Mouse (Mus musculus) kidney, embryonic 16.5 days (tissue): ENCODE data around the gene Dcdc2c. TPM values are rescaled to one million over a fixed set of nuclear protein-coding genes. Genes with fewer than 3 reads are reported as not detected.

Experiments used
- ATAC-seq: fragments of 200-750 bp; cut with Nextera tagmentation; 2 replicates; pipeline ENCODE4 v1.8.0; 2017; ENCODE audit warnings: moderate TSS enrichment; ENCODE audit not compliant: low FRiP score, low TSS enrichment
- H3K27ac ChIP-seq: fragments of 300-500 bp; sonication (generic); 2 replicates; pipeline ENCODE4 v1.5.1; 2014; ENCODE audit warnings: low read length
- H3K27me3 ChIP-seq: fragments of 300-500 bp; sonication (generic); 2 replicates; pipeline ENCODE4 v1.6.1; 2014; ENCODE audit warnings: low read length, control low read depth, mixed read lengths; ENCODE audit not compliant: insufficient read depth
- H3K36me3 ChIP-seq: fragments of 300-500 bp; sonication (generic); 2 replicates; pipeline ENCODE4 v1.6.1; 2014; ENCODE audit warnings: low read length, control low read depth, mixed read lengths; ENCODE audit not compliant: insufficient read depth
- H3K4me1 ChIP-seq: fragments of 300-500 bp; sonication (generic); 2 replicates; pipeline ENCODE4 v1.6.1; 2014; ENCODE audit warnings: low read length, control low read depth, mixed read lengths; ENCODE audit not compliant: insufficient read depth
- H3K4me2 ChIP-seq: fragments of 300-500 bp; sonication (generic); replicated peaks from 2 replicates; pipeline ENCODE4 v1.6.1; 2014; ENCODE audit warnings: low read depth, low read length
- H3K4me3 ChIP-seq: fragments of 300-500 bp; sonication (generic); 2 replicates; pipeline ENCODE4 v1.5.1; 2014; ENCODE audit warnings: mild to moderate bottlenecking, low read length
- H3K9ac ChIP-seq: fragments of 300-500 bp; sonication (generic); replicated peaks from 2 replicates; pipeline ENCODE4 v1.6.1; 2014; ENCODE audit warnings: low read length
- H3K9me3 ChIP-seq: fragments of 300-500 bp; sonication (generic); 2 replicates; pipeline ENCODE4 v1.6.1; 2016; ENCODE audit warnings: low read length, control low read depth
- WGBS: fragments of 180-500 bp; shearing (Covaris S2); extraction: QIAGEN DNeasy Blood & Tissue Kit; methylation state at CpG from one replicate; pipeline ENCODE4 v1.1.7; 2014; 5-methylcytosine and 5-hydroxymethylcytosine counted together
- polyA plus RNA-seq: library from polyadenylated mRNA; unstranded; fragments of >200 nt; fragmentation: Nextera tagmentation; extraction: Ambion mirVana; gene quantifications from 2 replicates; pipeline ENCODE4 v1.2.1, GENCODE M21; 2015

Dcdc2c gene
- polyA plus RNA-seq, 1 experiment from 2014 or later, result 0.10 TPM

- peaks cover 5% of the 10 kb centered on the region; the same call in 1 of the 2 replicates for H3K9me3 ChIP-seq
- H3K4me1 ChIP-seq, result no peaks in the 10 kb centered on the region
- no peak overlapping the region for H3K9ac ChIP-seq
- H3K36me3 ChIP-seq, result no peaks in the 10 kb centered on the region
- 91% methylated on average over 10 of the region's 10 CpGs for WGBS
- no peak overlapping the region for H3K4me3 ChIP-seq
- no peak for ATAC-seq
- H3K27me3 ChIP-seq, result no peaks in the 10 kb centered on the region
- no peak overlapping the region for H3K4me2 ChIP-seq
- no peak overlapping the region for H3K27ac ChIP-seq
Measured at GRCm38 (mm10) chr12:28407656-28408405, 144.4 kb downstream of the Dcdc2c start.

DNA sequence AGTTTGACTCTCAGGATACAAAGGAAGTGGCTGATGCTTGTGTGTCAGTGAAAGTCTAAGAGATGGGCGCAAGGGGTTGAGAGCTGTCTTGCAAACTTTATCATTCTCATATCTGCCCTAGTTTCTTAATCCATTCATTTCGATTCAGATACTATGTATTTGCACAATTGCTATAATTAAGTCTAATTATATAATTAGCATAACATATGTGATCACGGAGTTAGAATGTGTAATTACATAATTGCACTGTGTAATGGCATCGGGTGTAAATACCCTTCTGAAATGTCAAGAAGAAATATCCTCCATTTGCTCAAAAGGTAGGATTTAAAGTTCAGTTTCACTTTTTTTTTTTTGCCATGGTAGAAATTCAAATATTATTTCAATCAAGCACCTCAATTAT lies 149.9 kb downstream of the Dcdc2c start:
- H3K4me1 ChIP-seq, result no peaks in the 10 kb centered on the region
- H3K9me3 ChIP-seq, result no peaks in the 10 kb centered on the region
- H3K27me3 ChIP-seq, result no peaks in the 10 kb centered on the region
- 91% methylated on average over 4 of the region's 4 CpGs for WGBS
- H3K4me3 ChIP-seq, result no peak overlapping the region
- no peak overlapping the region for H3K9ac ChIP-seq
- ATAC-seq, result no peak
- H3K4me2 ChIP-seq, result no peak overlapping the region
- no peak overlapping the region for H3K27ac ChIP-seq
- no peaks in the 10 kb centered on the region for H3K36me3 ChIP-seq

- Histone ChIP-seq H3K4me1 (no peaks in the 10 kb centered on the region), H3K4me2 (no peak overlapping the region), H3K36me3 (no peaks in the 10 kb centered on the region), H3K9ac (no peak overlapping the region), H3K27me3 (no peaks in the 10 kb centered on the region), H3K27ac (no peak overlapping the region), H3K9me3 (no peaks in the 10 kb centered on the region), H3K4me3 (no peak overlapping the region)
- no peak for ATAC-seq
- WGBS, result 60% methylated on average over 5 of the region's 5 CpGs
Measured at GRCm38 (mm10) chr12:28401372-28401771, 150.8 kb downstream of the Dcdc2c start.

GRCm38 (mm10) chr12:28392129-28392528 lies 160.1 kb downstream of the Dcdc2c start:
- Histone ChIP-seq H3K4me2 (no peak overlapping the region), H3K4me3 (no peak overlapping the region), H3K27ac (no peak overlapping the region), H3K9ac (no peak overlapping the region), H3K9me3 (0 out of 2 replicates have a peak, but pooled peaks cover 4% of the 10 kb centered on the region), H3K4me1 (0 out of 2 replicates have a peak, but pooled peaks cover 4% of the 10 kb centered on the region), H3K36me3 (no peaks in the 10 kb centered on the region), H3K27me3 (no peaks in the 10 kb centered on the region)
- no peak for ATAC-seq
- 46% methylated on average over 6 of the region's 6 CpGs for WGBS

Other genes with a start within 250 kb of the Dcdc2c start
- gene Allc, start 30.1 kb upstream of the Dcdc2c start, polyA plus RNA-seq, result not detected in 2 replicates
- 3.1 and 4.4 TPM in 2 replicates for gene Colec11, start 71.0 kb upstream of the Dcdc2c start, polyA plus RNA-seq
- gene Rps7, start 83.6 kb upstream of the Dcdc2c start, polyA plus RNA-seq, result 499 and 566 TPM in 2 replicates
- gene Rnaseh1, start 97.2 kb upstream of the Dcdc2c start, polyA plus RNA-seq, result 34.7 and 39.3 TPM in 2 replicates
- gene Adi1, start 122.8 kb upstream of the Dcdc2c start, polyA plus RNA-seq, result 97.4 and 103 TPM in 2 replicates
- gene Trappc12, start 198.1 kb upstream of the Dcdc2c start, polyA plus RNA-seq, result 45.5 and 49.1 TPM in 2 replicates
- 41.4 and 43.5 TPM in 2 replicates for gene Eipr1, start 199.4 kb upstream of the Dcdc2c start, polyA plus RNA-seq